Mouse (Mus musculus): ENCODE results near the gene Jtb. TPM values are rescaled to one million over a fixed set of nuclear protein-coding genes. Genes with fewer than 3 reads are reported as not detected.

Gene Jtb
- total RNA-seq, 4 experiments from 2014 or later, result 64.2 to 76.1 (median 70.4) TPM

GRCm38 (mm10) chr3:90263121-90263771 is 31.8 kb downstream of the Jtb start:
- DNase-seq, result no peak

GRCm38 (mm10) chr3:90264687-90265033 is 33.3 kb downstream of the Jtb start:
- DNase-seq, result no peak

- peak; percentile 85 for DNase-seq
Measured at GRCm38 (mm10) chr3:90265034-90265931, 33.9 kb downstream of the Jtb start, which contains the start of gene Dennd4b. Gene Dennd4b (plus strand): TSS chr3:90265185.

- DNase-seq, result no peak
Measured at GRCm38 (mm10) chr3:90265932-90266741, 34.7 kb downstream of the Jtb start.

- no peak for DNase-seq
Measured at GRCm38 (mm10) chr3:90266901-90267775, 35.7 kb downstream of the Jtb start.

- no peak for DNase-seq
Measured at GRCm38 (mm10) chr3:90268190-90268589, 36.8 kb downstream of the Jtb start.

- no peak for DNase-seq
Measured at GRCm38 (mm10) chr3:90268971-90269370, 37.6 kb downstream of the Jtb start.

- no peak for DNase-seq
Measured at GRCm38 (mm10) chr3:90270784-90271183, 39.4 kb downstream of the Jtb start.

- DNase-seq, result no peak
Measured at GRCm38 (mm10) chr3:90272170-90272569, 40.8 kb downstream of the Jtb start.

GRCm38 (mm10) chr3:90273855-90274254 is 42.5 kb downstream of the Jtb start:
- no peak for DNase-seq

- DNase-seq, result no peak
Measured at GRCm38 (mm10) chr3:90275286-90275685, 43.9 kb downstream of the Jtb start.

GRCm38 (mm10) chr3:90276858-90277257 is 45.5 kb downstream of the Jtb start:
- DNase-seq, result no peak

- DNase-seq, result no peak
Measured at GRCm38 (mm10) chr3:90277793-90278192, 46.4 kb downstream of the Jtb start.

GRCm38 (mm10) chr3:90278211-90278610 is 46.8 kb downstream of the Jtb start:
- no peak for DNase-seq

GRCm38 (mm10) chr3:90279216-90279615 is 47.8 kb downstream of the Jtb start:
- DNase-seq, result no peak

GRCm38 (mm10) chr3:90279743-90280142 is 48.3 kb downstream of the Jtb start:
- DNase-seq, result no peak

GRCm38 (mm10) chr3:90280708-90281107 is 49.3 kb downstream of the Jtb start:
- DNase-seq, result no peak

- DNase-seq, result no peak
Measured at GRCm38 (mm10) chr3:90284150-90284549, 52.8 kb downstream of the Jtb start.
